Mouse (Mus musculus): ENCODE results near the gene Dock9. TPM values are rescaled to one million over a fixed set of nuclear protein-coding genes. Genes with fewer than 3 reads are reported as not detected.

Gene Dock9
- polyA plus RNA-seq, 1 experiment from 2014 or later: 5.4 TPM

DNA sequence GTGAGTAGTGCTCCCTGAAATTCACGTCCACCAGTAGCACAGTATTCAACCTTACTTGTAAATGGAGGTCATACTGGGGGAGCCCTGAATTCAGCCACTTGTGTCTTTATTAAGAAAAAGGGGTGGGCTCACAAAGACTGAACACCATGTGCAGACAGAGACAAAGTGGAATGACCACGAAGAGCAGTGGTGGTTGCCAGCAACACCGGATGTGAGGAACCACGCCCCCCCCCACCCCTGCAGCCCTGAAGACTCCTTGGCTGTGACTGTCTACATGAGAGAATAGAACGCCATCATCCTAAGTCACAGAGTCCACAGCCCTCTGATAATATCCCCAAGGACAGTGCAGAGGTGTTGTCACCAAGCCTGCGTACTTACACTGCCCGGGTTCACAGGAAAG is 191.2 kb downstream of the Dock9 start:
- H3K4me1 ChIP-seq: peaks cover 13% of the 10 kb centered on the region
- no peak overlapping the region for H3K9ac ChIP-seq
- no peaks in the 10 kb centered on the region for H3K9me3 ChIP-seq
- H3K4me3 ChIP-seq: no peak overlapping the region
- ATAC-seq (ENCODE audit: low FRiP score, low read depth): no peak
- WGBS: 91% methylated on average over 7 of the region's 7 CpGs
- no peak overlapping the region for H3K4me2 ChIP-seq (replicated peaks)
- H3K27me3 ChIP-seq: no peaks in the 10 kb centered on the region
- H3K36me3 ChIP-seq: 0 out of 2 replicates have a peak, but pooled peaks cover 3% of the 10 kb centered on the region
- no peak overlapping the region for H3K27ac ChIP-seq

DNA sequence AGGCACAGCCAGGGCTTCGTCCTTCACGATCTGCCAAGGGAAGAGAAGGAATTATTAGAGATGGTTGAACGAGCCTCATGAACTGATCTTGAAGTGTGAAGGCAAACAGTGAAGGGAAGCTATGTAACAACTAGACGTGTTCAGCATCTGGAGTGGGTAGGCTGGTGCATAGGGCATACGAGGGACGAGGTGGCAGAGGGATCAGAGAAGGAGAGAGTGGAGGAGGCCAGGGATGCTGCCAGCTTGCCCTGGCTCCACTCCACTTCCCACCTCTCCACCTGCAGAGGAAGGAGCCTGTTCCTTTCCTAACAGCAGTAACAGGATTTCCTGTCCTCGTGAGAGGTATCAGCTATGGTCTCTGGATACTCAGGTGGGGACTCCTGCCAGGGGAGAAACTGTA is 192.4 kb downstream of the Dock9 start:
- 77% methylated on average over 7 of the region's 7 CpGs for WGBS
- no peak for ATAC-seq (ENCODE audit: low FRiP score, low read depth)

DNA sequence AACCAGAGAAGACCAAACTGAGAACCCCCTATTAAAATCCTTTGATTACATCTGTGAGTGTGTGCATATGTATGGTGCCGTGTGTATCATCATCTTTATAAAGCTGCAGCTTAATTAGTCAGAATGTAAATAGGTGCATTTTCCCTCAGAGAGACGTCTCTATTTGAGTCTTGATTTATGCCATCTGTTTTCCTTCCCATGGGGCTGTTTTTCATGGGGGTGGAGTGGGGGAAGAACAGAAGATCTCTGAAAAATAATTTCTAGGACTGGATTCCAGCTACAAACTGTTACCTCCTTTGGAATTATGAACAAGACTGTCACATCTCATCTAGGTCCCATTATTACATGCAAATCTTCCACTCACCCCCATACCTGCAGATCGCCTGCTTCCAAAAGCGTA is 193.1 kb downstream of the Dock9 start:
- H3K4me3 ChIP-seq: no peak overlapping the region
- H3K36me3 ChIP-seq: 0 out of 2 replicates have a peak, but pooled peaks cover 3% of the 10 kb centered on the region
- 66% methylated on average over 4 of the region's 4 CpGs for WGBS
- no peaks in the 10 kb centered on the region for H3K9me3 ChIP-seq
- no peak for ATAC-seq (ENCODE audit: low FRiP score, low read depth)
- peaks cover 9% of the 10 kb centered on the region for H3K4me1 ChIP-seq
- H3K27ac ChIP-seq: no peak overlapping the region
- no peak overlapping the region for H3K4me2 ChIP-seq (replicated peaks)
- no peaks in the 10 kb centered on the region for H3K27me3 ChIP-seq
- H3K9ac ChIP-seq: no peak overlapping the region

More for the DNA sequence above, 192.4 kb downstream of the Dock9 start:
- Histone ChIP-seq H3K27me3 (no peaks in the 10 kb centered on the region), H3K36me3 (0 out of 2 replicates have a peak, but pooled peaks cover 3% of the 10 kb centered on the region), H3K4me2 (replicated peaks) (no peak overlapping the region), H3K4me3 (no peak overlapping the region), H3K4me1 (peaks cover 9% of the 10 kb centered on the region), H3K9me3 (no peaks in the 10 kb centered on the region), H3K9ac (no peak overlapping the region), H3K27ac (no peak overlapping the region)

DNA sequence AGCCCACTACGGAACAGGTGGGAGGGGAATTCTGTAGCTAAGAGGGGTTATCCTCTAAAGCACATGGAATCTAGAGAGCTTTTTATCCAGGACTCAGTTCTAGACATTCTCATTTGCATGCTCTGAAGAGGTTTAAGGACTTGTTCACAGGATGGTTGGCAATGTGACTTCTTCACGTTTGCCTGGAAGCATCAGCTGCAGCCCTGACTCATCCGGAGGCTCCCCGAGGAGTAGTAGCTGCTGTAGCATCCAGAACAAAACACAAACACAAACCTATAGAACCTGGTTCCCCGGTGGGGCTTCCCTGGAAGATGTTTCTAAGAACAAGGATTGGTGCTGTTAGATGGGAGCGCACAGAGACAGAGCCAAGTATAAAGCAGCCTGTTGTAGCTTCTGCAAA is 195.0 kb downstream of the Dock9 start:
- 83% methylated on average over 6 of the region's 6 CpGs for WGBS
- no peak for ATAC-seq (ENCODE audit: low FRiP score, low read depth)

DNA sequence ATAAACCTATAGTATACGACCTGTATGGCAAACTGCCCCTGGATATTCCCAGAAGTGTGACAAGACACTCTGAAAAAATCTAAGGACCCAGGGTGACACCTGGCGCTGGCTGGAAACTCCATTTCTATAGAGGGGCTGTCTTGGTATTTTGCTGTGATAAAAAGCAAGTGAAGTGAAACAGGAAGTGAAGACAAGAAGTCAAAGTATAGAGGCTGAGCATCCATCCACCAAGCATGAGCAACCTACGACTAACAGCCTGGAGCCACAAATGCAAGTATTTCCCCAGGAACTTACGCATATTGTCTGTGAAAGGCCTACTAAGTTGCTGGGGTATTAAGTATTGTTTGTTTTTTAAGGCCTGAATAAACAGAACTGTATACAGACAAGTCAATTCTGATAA is 197.1 kb downstream of the Dock9 start:
- Histone ChIP-seq H3K4me3 (no peak overlapping the region), H3K36me3 (0 out of 2 replicates have a peak, but pooled peaks cover 3% of the 10 kb centered on the region), H3K9ac (no peak overlapping the region), H3K9me3 (no peaks in the 10 kb centered on the region), H3K27me3 (no peaks in the 10 kb centered on the region), H3K4me2 (replicated peaks) (no peak overlapping the region), H3K4me1 (peaks cover 6% of the 10 kb centered on the region; the same call in 1 of the 2 replicates), H3K27ac (no peak overlapping the region)
- WGBS: 93% methylated on average over 4 of the region's 4 CpGs
- ATAC-seq (ENCODE audit: low FRiP score, low read depth): no peak

More for the DNA sequence above, 195.0 kb downstream of the Dock9 start:
- no peak overlapping the region for H3K4me3 ChIP-seq
- H3K27me3 ChIP-seq: no peaks in the 10 kb centered on the region
- no peaks in the 10 kb centered on the region for H3K9me3 ChIP-seq
- H3K36me3 ChIP-seq: 0 out of 2 replicates have a peak, but pooled peaks cover 3% of the 10 kb centered on the region
- no peak overlapping the region for H3K27ac ChIP-seq
- no peak overlapping the region for H3K9ac ChIP-seq
- H3K4me1 ChIP-seq: no peaks in the 10 kb centered on the region
- H3K4me2 ChIP-seq (replicated peaks): no peak overlapping the region

DNA sequence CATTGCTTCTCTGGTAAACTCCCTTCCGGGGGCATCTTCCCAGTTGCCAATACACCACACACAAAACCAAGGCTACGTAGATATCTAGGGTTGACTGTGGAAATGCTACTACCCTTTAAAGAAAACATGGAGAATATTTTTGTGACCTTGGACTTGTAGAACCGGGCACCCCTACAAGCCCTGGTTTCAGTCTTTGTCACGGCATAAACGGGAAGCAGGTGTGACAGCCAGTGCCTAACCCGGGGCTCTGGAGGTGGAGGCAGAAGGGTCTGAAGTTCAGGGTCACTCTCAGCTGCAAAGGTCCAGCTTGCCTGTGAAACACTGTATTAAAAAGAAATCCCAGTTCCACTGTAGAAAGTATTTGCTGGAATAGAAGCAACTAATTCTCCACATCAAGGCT is 200.6 kb downstream of the Dock9 start:
- Histone ChIP-seq H3K27ac (no peak overlapping the region), H3K27me3 (no peaks in the 10 kb centered on the region), H3K9ac (no peak overlapping the region), H3K9me3 (no peaks in the 10 kb centered on the region), H3K36me3 (no peaks in the 10 kb centered on the region), H3K4me3 (no peak overlapping the region), H3K4me2 (replicated peaks) (no peak overlapping the region), H3K4me1 (peaks cover 22% of the 10 kb centered on the region; the same call in 1 of the 2 replicates)
- WGBS: 53% methylated on average over 6 of the region's 6 CpGs
- ATAC-seq (ENCODE audit: low FRiP score, low read depth): no peak

DNA sequence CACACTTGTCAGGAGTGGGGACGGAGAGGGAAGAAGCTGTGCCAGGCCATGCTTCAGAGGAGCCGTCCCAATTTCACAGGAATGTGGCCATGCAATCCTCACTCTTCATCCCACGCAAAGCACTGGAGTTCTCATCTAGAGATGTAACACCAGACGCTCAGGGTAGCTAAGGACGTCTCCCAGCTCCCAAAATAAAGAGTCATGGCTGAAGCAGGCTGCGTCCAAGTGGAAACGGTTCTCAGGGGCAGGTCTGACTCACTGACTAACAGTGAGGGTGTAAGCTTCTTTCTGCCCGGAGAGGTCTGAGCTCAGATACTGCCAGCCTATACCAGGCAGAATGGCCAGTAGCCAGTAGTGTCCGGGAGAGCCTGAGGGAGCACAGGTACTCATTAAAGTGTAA is 201.0 kb downstream of the Dock9 start:
- H3K27me3 ChIP-seq: no peaks in the 10 kb centered on the region
- H3K36me3 ChIP-seq: no peaks in the 10 kb centered on the region
- no peak overlapping the region for H3K4me3 ChIP-seq
- no peak for ATAC-seq (ENCODE audit: low FRiP score, low read depth)
- H3K4me1 ChIP-seq: peaks cover 22% of the 10 kb centered on the region; the same call in 1 of the 2 replicates
- 68% methylated on average over 9 of the region's 9 CpGs for WGBS
- no peak overlapping the region for H3K27ac ChIP-seq
- no peak overlapping the region for H3K9ac ChIP-seq
- H3K9me3 ChIP-seq: no peaks in the 10 kb centered on the region
- H3K4me2 ChIP-seq (replicated peaks): no peak overlapping the region

DNA sequence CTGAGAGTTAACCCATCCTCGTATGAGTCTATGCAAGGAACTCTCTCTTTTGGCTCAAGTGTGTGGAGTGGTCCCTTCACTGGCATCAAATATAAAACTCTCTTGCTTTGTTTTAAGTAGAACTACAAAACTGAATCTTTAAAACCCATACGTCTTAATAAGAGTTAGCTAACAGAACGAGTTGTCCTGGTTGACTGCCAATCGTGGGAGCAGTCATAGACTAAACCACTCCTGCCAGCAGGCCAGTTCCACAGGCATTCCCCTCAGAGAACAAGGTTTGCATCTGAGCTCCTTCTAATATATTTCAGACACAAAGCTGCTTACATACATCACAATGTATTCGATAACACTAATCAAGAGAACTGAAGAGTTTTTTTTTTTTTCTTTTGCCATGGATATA is 203.0 kb downstream of the Dock9 start:
- no peaks in the 10 kb centered on the region for H3K36me3 ChIP-seq
- H3K4me3 ChIP-seq: no peak overlapping the region
- no peak overlapping the region for H3K9ac ChIP-seq
- no peak overlapping the region for H3K4me2 ChIP-seq (replicated peaks)
- no peak overlapping the region for H3K27ac ChIP-seq
- H3K27me3 ChIP-seq: no peaks in the 10 kb centered on the region; the same call in 1 of the 2 replicates
- H3K9me3 ChIP-seq: no peaks in the 10 kb centered on the region
- no peak for ATAC-seq (ENCODE audit: low FRiP score, low read depth)
- WGBS: 72% methylated on average over 5 of the region's 5 CpGs
- H3K4me1 ChIP-seq: peaks cover 22% of the 10 kb centered on the region; the same call in 1 of the 2 replicates

DNA sequence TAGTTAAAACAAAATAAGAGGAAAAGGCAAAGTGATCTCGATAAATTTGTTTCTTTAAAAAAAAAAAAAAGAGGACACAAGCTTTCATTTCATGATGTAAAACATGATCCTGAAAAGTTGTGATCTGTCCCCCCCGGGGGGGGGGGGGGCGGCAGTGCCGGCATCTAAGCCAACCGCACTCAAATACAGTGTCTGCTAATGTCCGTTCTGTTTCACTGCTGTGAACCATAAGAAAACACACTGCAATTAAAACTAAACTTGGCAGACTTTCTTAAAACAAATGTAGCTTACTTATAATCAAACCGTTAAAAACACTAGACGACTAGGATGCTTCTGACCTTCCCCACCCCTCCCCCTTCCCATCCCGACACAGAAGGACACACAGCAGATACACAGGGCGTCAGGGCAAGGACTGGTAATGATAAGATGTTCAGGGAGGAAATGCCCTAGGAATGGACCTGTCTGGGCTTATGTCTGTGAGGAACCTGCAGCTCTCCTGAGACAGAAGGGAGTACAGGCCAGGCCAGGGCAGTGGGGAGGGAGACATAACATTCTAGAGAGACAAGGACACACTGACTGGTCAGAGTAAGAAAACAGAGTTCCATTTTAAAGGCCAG is 204.2 kb downstream of the Dock9 start:
- Histone ChIP-seq H3K9ac (no peak overlapping the region), H3K4me1 (peaks cover 26% of the 10 kb centered on the region; the same call in 1 of the 2 replicates), H3K9me3 (no peaks in the 10 kb centered on the region), H3K4me2 (replicated peaks) (no peak overlapping the region), H3K36me3 (no peaks in the 10 kb centered on the region), H3K27ac (no peak overlapping the region), H3K27me3 (no peaks in the 10 kb centered on the region; the same call in 1 of the 2 replicates), H3K4me3 (no peak overlapping the region)
- ATAC-seq (ENCODE audit: low FRiP score, low read depth): no peak
- WGBS: 50% methylated on average over 10 of the region's 10 CpGs

DNA sequence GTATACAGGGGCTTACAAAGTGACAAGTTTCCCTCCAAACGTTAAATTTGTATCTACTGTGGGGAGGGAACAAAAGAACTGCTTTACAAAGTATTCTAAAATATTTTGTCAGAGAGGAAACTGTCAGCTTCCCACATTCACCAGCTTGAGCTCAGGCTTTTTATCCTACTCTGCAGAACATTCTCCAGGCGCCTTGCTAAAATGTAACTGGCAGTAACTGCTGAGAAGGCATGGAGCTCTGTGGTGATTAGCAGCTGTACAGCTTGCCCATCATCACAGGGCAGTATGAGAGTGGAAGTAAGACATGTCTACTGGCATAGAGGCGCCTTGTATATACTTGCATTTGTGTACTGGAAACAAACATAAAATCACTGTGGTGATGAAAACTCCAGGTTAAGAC is 204.7 kb downstream of the Dock9 start:
- Histone ChIP-seq H3K9me3 (no peaks in the 10 kb centered on the region), H3K4me2 (replicated peaks) (no peak overlapping the region), H3K9ac (no peak overlapping the region), H3K27me3 (no peaks in the 10 kb centered on the region; the same call in 1 of the 2 replicates), H3K27ac (no peak overlapping the region), H3K36me3 (no peaks in the 10 kb centered on the region), H3K4me1 (peaks cover 26% of the 10 kb centered on the region; the same call in 1 of the 2 replicates), H3K4me3 (no peak overlapping the region)
- no peak for ATAC-seq (ENCODE audit: low FRiP score, low read depth)
- 59% methylated on average over 3 of the region's 3 CpGs for WGBS

DNA sequence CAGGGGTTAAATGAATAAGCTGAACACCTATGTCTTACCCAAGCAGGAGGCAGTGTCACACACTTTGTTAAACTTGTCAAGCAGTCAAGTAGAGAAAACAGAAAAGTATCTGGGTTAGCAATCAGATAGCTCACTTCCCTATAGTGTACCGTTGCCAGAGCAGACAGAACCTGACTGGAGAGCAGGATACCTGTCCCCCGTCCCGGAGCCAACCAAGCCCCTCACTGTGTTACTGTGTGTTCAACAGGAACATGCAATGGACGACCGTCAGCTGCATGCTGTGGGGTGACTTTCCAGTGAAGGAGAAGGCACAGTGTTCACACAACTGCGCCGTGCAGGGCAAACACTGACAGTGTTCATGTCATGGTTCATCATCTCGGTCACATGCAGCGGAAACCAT is 205.3 kb downstream of the Dock9 start:
- Histone ChIP-seq H3K27me3 (no peaks in the 10 kb centered on the region; the same call in 1 of the 2 replicates), H3K9me3 (no peaks in the 10 kb centered on the region), H3K36me3 (no peaks in the 10 kb centered on the region), H3K4me1 (peaks cover 26% of the 10 kb centered on the region; the same call in 1 of the 2 replicates), H3K4me3 (no peak overlapping the region), H3K4me2 (replicated peaks) (no peak overlapping the region), H3K9ac (no peak overlapping the region), H3K27ac (no peak overlapping the region)
- WGBS: 81% methylated on average over 9 of the region's 9 CpGs
- ATAC-seq (ENCODE audit: low FRiP score, low read depth): no peak

DNA sequence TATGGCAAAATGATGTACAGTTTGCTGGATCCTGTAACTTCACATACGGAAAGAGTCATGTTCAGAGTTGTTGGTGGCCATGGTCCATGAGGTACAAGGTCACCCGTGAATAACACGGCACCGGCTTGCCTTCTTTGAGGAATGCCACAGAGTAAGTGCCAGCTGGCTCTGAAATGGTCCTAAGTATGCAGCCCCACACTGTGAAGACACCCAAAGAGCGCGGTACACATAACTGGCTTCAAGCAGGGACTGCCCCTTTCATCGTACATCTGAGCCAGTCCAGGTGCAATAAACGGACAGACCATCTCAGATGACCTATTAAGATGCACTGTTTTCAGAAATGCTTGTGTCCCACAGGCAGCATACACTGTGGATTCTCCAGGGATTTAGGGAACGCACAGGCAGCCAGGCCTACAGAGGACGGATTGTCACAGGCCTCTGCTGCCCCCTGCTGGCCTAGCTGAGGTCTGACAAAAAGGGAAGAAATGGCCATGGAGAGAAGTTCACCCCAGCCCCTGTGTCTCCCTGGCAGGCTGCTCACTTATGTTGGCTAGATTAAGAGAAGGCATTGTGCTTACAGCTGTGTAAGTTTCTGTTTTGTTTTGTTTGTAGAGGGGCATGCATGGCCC is 208.4 kb downstream of the Dock9 start:
- Histone ChIP-seq H3K27ac (no peak overlapping the region), H3K4me3 (no peak overlapping the region), H3K36me3 (no peaks in the 10 kb centered on the region), H3K27me3 (peaks cover 12% of the 10 kb centered on the region), H3K4me2 (replicated peaks) (no peak overlapping the region), H3K9me3 (no peaks in the 10 kb centered on the region), H3K4me1 (peaks cover 27% of the 10 kb centered on the region), H3K9ac (no peak overlapping the region)
- peak; percentile 49 for ATAC-seq (ENCODE audit: low FRiP score, low read depth)
- WGBS: 54% methylated on average over 10 of the region's 10 CpGs

All from limb, embryonic 13.5 days (tissue).